Mouse (Mus musculus) heart, embryonic 13.5 days (tissue): Measurements from ENCODE around the gene Srsf9. TPM values are rescaled to one million over a fixed set of nuclear protein-coding genes. Genes with fewer than 3 reads are reported as not detected.

ENCODE experiments used
- ATAC-seq: fragments of 200-750 bp; cut with Nextera tagmentation; 2 replicates; pipeline ENCODE4 v1.8.0; 2017; ENCODE audit warnings: moderate TSS enrichment; ENCODE audit not compliant: insufficient number of reproducible peaks, low FRiP score, low TSS enrichment; ENCODE audit errors: extremely low read depth
- H3K27ac ChIP-seq: fragments of 300-500 bp; sonication (generic); replicated peaks from 2 replicates; pipeline ENCODE4 v1.5.1; 2015; ENCODE audit warnings: moderate library complexity, mild to moderate bottlenecking, inconsistent platforms
- H3K27me3 ChIP-seq: fragments of 300-500 bp; sonication (generic); replicated peaks from 2 replicates; pipeline ENCODE4 v1.6.1; 2015; ENCODE audit warnings: mild to moderate bottlenecking, inconsistent platforms
- H3K36me3 ChIP-seq: fragments of 300-500 bp; sonication (generic); 2 replicates; pipeline ENCODE4 v1.6.1; 2015; ENCODE audit warnings: mild to moderate bottlenecking, inconsistent platforms
- H3K4me1 ChIP-seq: fragments of 300-500 bp; sonication (generic); 2 replicates; pipeline ENCODE4 v1.6.1; 2015; ENCODE audit warnings: inconsistent platforms
- H3K4me2 ChIP-seq: fragments of 300-500 bp; sonication (generic); 2 replicates; pipeline ENCODE4 v1.6.1; 2015; ENCODE audit warnings: inconsistent platforms, mild to moderate bottlenecking, moderate library complexity
- H3K4me3 ChIP-seq: fragments of 300-500 bp; sonication (generic); 2 replicates; pipeline ENCODE4 v1.5.1; 2015; ENCODE audit warnings: moderate library complexity, mild to moderate bottlenecking, inconsistent platforms
- H3K9ac ChIP-seq: fragments of 300-500 bp; sonication (generic); 2 replicates; pipeline ENCODE4 v1.6.1; 2015; ENCODE audit warnings: inconsistent platforms, mild to moderate bottlenecking, moderate library complexity
- H3K9me3 ChIP-seq: fragments of 300-500 bp; sonication (generic); 2 replicates; pipeline ENCODE4 v1.6.1; 2016; ENCODE audit warnings: inconsistent platforms
- WGBS: fragments of 180-500 bp; shearing (Covaris S2); methylation state at CpG from one replicate; pipeline ENCODE4 v1.1.7; 2015; ENCODE audit warnings: mixed read lengths; 5-methylcytosine and 5-hydroxymethylcytosine counted together
- polyA plus RNA-seq: library from polyadenylated mRNA; unstranded; fragments of >200 nt; fragmentation: Nextera tagmentation; extraction: Ambion mirVana; gene quantifications from 2 replicates; pipeline ENCODE4 v1.2.1, GENCODE M21; 2015

Srsf9 gene
- polyA plus RNA-seq, result 112 and 115 TPM in 2 replicates

DNA sequence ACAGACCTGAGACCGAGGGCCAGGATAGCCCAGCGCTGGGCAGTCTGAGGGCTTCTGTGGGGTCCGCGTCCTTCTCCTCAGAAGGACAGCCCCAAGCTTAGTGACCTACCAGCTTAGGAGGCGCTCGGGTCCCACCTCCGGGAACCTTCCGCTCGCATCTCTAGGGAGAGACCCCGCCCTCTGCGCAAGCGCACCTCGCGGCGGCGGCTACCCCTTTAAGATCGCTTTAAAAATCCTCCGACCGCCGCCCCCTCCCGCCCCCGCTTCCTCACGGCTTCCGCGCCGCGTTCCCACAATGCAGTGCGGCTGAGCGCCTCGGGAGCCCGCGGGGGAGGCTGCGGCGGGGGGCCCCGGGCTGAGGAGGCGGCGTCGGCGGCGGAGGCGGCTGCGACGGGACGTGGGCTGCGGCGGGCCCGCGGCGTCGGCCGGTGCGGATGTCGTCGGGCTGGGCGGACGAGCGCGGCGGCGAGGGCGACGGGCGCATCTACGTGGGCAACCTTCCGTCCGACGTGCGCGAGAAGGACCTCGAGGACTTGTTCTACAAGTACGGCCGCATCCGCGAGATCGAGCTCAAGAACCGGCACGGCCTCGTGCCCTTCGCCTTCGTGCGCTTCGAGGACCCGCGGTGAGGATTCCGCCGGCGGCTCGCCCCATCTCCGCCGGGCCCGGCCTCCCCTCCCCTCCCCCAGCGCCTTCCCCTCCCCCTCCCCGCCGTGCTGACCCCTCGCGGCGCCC lies at the start of gene Srsf9:
Gene Srsf9, plus strand, starts transcription at position 303 of the 735 bp plus-strand sequence.
- H3K4me2 ChIP-seq, result peak within 1 kb of the TSS; percentile 91
- H3K27me3 ChIP-seq, result no peaks in the 10 kb centered on the region
- peaks cover 45% of the 10 kb centered on the region for H3K4me1 ChIP-seq
- WGBS, result under 1% methylated on average over 93 of the region's 97 CpGs
- H3K36me3 ChIP-seq, result peaks cover 29% of the 10 kb centered on the region
- H3K4me3 ChIP-seq, result peak within 1 kb of the TSS; percentile 99
- no peaks in the 10 kb centered on the region for H3K9me3 ChIP-seq
- peak within 1 kb of the TSS; percentile 98 for H3K9ac ChIP-seq
- H3K27ac ChIP-seq, result peak within 1 kb of the TSS; percentile 91
- ATAC-seq, result peak; percentile 85

DNA sequence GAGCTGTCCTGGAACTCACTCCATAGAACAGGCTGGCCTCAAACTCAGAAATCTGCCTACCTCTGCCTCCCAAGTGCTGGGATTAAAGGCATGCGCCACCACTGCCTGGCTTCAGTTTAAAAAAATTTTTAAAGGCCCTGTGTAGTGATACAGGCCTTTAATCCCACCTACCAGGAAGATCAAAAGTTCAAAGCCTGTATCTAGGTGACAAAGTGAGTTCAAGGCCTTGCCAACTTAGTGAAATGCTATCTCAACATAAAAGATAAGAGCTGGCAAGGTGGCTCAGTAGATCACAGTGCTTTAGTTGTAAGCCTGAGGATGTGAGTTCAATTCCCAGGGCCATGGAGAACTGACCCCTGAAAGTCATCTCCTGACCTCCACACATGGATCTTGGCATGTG lies 48.9 kb upstream of the Srsf9 start:
- Histone ChIP-seq H3K9ac (no peak overlapping the region), H3K27ac (0 out of 2 replicates have a peak overlapping the region, but pooled peaks have one; percentile 20), H3K36me3 (peaks cover under 1% of the 10 kb centered on the region; the same call in 1 of the 2 replicates), H3K27me3 (no peaks in the 10 kb centered on the region), H3K4me2 (no peak overlapping the region), H3K4me3 (no peak overlapping the region), H3K4me1 (peaks cover 15% of the 10 kb centered on the region), H3K9me3 (no peaks in the 10 kb centered on the region)
- no peak for ATAC-seq
- 53% methylated on average over 1 of the region's 1 CpGs for WGBS

DNA sequence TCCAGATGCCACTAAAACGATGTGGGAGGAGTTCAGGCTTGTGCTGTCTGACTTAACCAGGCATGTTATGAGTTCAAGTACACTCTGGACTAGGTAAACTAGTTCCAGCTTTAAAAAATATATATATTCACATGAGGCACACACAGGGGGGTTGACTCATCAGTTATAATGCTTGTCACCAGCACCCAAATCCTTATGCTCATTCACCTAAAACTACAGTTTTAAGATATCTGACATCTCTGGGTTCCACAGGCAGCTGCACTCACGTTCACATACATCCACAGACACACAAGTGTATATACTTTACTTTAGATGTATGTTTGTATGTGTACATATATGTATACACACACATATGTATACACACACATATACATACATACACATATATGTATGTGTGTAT lies 48.2 kb upstream of the Srsf9 start:
- H3K27me3 ChIP-seq, result no peaks in the 10 kb centered on the region
- no peak overlapping the region for H3K4me2 ChIP-seq
- 56% methylated on average over 2 of the region's 2 CpGs for WGBS
- no peak overlapping the region for H3K4me3 ChIP-seq
- peaks cover 8% of the 10 kb centered on the region for H3K36me3 ChIP-seq
- no peak overlapping the region for H3K9ac ChIP-seq
- no peak overlapping the region for H3K27ac ChIP-seq
- no peaks in the 10 kb centered on the region for H3K9me3 ChIP-seq
- ATAC-seq, result no peak
- peaks cover 8% of the 10 kb centered on the region for H3K4me1 ChIP-seq

DNA sequence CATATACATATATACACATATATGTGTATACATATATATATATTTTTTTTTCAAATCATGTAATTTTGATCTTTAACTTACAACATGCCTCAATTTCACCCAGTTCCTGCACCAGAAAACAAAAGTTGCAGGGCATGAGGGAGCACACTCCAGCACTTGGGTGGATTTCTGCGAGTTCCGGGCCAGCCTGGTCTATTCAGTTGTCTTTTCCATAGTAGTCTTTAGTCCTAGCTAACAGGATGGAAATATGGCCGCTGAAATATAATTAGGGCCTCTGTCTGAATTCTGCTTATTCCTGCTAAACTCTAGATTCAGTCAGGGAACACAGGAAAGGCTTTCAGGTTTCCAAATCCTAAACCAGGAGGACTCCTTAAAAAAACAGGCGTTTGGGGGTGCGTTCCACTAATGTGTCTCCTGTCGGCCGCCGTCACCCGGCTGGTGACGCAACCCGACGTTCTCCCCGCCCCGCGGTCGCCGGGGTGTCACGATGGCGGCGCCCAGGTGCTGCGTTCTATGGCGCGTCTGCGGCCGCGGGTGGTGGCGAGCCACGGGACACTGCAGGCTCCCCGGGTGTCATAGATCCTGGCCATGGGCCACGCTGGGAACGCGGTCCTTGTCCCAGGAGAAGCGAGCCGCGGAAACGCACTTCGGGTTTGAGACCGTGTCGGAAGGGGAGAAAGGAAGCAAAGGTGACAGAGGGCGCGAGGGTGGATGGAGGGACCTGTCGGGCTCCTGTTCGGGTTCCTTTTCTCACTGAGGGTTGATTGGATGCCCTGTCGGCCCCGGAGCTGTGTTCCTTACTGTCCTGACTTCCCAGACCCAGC lies 47.5 kb upstream of the Srsf9 start, which contains the start of gene Coq5:
Gene Coq5, plus strand, starts transcription at position 441 of the 824 bp plus-strand sequence.
- ATAC-seq, result peak; percentile 69; the same call in 1 of the 2 replicates
- 3% methylated on average over 45 of the region's 45 CpGs for WGBS
- Histone ChIP-seq H3K4me1 (peaks cover 8% of the 10 kb centered on the region), H3K36me3 (peaks cover 15% of the 10 kb centered on the region), H3K4me3 (peak within 1 kb of the TSS; percentile 99), H3K27me3 (no peaks in the 10 kb centered on the region), H3K9ac (peak within 1 kb of the TSS; percentile 95), H3K4me2 (peak within 1 kb of the TSS; percentile 94), H3K9me3 (no peaks in the 10 kb centered on the region), H3K27ac (peak within 1 kb of the TSS; percentile 71)

DNA sequence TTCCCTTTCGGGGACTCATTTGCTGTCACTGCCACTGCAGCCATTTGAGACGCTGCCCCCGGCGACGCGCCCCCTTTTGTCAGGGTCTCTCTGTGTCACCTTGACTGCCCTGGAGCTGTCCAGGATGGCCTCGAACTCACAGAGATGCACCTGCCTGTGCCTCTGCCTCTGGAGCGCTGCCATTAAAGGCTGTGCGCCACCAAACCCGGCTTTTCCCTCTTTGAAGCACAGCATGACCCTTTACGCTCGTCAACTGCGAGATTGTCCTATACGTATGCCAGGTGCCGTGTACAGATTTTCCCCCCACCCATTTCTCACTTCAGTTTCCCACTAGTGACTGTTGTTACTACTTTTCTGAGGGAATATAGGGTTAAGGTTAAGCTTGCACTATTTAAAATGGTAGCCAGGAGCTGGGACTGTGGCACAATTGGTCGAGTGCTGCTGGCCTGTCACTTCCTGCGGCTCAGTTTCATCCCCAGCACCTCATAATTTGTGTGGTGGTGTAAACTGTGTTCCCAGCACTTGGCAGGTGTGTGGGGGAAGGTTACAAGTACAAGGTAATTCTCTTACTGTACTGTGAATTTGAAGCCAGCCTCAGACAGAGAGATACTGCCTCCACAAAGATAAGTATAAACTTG lies 46.8 kb upstream of the Srsf9 start:
- peak overlapping the region; percentile 94 for H3K4me2 ChIP-seq
- peaks cover 22% of the 10 kb centered on the region for H3K36me3 ChIP-seq
- peak overlapping the region; percentile 99 for H3K4me3 ChIP-seq
- peak overlapping the region; percentile 95 for H3K9ac ChIP-seq
- ATAC-seq, result no peak
- peaks cover 8% of the 10 kb centered on the region for H3K4me1 ChIP-seq
- H3K27ac ChIP-seq, result peak overlapping the region; percentile 71
- no peaks in the 10 kb centered on the region for H3K9me3 ChIP-seq
- H3K27me3 ChIP-seq, result no peaks in the 10 kb centered on the region
- WGBS, result 7% methylated on average over 17 of the region's 17 CpGs

DNA sequence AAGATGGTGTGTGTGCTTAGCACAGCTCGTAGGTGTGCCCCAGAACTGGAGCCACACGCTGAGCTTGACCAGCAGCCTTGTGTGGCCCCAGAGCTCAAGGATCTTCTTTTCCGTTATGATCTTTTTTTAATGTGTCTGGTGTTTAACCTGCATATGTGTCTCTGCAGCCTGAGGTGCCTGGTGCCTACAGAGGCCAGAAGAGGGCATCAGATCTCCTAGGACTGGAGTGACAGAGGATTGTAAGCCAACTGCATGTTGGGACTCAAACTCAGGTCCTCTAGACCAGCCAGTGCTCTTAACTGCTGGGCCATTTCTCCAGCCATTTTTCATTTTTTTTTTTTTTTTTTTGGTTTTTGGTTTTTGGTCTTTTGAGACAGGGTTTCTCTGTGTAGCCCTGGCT lies 42.2 kb upstream of the Srsf9 start:
- H3K27ac ChIP-seq, result no peak overlapping the region
- H3K9me3 ChIP-seq, result no peaks in the 10 kb centered on the region
- H3K9ac ChIP-seq, result no peak overlapping the region
- no peaks in the 10 kb centered on the region for H3K27me3 ChIP-seq
- WGBS, result 85% methylated on average over 3 of the region's 3 CpGs
- peaks cover 14% of the 10 kb centered on the region for H3K4me1 ChIP-seq
- peaks cover 59% of the 10 kb centered on the region for H3K36me3 ChIP-seq
- no peak overlapping the region for H3K4me2 ChIP-seq
- no peak overlapping the region for H3K4me3 ChIP-seq
- no peak for ATAC-seq

DNA sequence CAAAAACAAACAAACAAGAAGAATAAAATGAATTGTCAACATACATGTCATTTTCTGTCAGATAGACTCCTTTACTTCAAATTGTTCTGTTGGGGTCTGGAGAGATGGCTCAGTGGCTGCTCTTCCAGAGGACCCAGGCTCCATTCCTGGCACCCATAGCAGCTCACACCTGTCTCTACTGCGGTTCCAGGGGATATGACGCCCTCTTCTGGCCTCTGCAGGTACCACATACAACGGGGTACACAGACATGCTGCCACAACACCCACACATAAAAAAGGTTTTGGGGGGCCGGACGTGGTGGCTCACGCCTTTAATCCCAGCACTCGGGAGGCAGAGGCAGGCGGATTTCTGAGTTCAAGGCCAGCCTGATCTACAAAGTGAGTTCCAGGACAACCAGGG lies 32.8 kb upstream of the Srsf9 start:
- 84% methylated on average over 8 of the region's 8 CpGs for WGBS
- Histone ChIP-seq H3K27me3 (no peaks in the 10 kb centered on the region), H3K9me3 (no peaks in the 10 kb centered on the region), H3K9ac (no peak overlapping the region), H3K4me1 (peaks cover 29% of the 10 kb centered on the region), H3K27ac (no peak overlapping the region), H3K4me3 (no peak overlapping the region), H3K36me3 (peaks cover 95% of the 10 kb centered on the region), H3K4me2 (no peak overlapping the region)
- no peak for ATAC-seq

DNA sequence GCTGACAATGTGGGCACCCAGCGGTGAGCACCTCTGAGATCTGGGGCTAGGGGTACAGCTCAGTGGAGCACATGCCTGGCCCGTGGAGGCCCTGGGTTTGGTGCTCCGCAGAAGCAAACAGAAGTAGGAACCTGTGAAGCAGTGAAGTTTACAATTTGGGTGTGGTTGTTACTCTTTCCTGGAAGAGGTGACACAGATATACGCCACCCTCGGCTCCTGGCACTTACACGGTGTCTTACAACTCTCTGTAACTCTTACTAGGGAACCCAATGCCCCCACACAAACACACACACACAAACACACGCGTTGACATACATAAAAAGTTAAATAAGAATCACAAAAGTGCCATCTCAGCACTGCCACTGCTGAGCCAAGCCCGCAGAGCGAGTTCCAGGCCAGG lies 30.6 kb upstream of the Srsf9 start:
- ATAC-seq, result no peak
- Histone ChIP-seq H3K27ac (0 out of 2 replicates have a peak overlapping the region, but pooled peaks have one; percentile 12), H3K9me3 (no peaks in the 10 kb centered on the region), H3K4me2 (no peak overlapping the region), H3K4me3 (no peak overlapping the region), H3K36me3 (peaks cover 79% of the 10 kb centered on the region), H3K27me3 (no peaks in the 10 kb centered on the region), H3K9ac (no peak overlapping the region), H3K4me1 (peaks cover 34% of the 10 kb centered on the region)
- WGBS, result 81% methylated on average over 10 of the region's 10 CpGs

DNA sequence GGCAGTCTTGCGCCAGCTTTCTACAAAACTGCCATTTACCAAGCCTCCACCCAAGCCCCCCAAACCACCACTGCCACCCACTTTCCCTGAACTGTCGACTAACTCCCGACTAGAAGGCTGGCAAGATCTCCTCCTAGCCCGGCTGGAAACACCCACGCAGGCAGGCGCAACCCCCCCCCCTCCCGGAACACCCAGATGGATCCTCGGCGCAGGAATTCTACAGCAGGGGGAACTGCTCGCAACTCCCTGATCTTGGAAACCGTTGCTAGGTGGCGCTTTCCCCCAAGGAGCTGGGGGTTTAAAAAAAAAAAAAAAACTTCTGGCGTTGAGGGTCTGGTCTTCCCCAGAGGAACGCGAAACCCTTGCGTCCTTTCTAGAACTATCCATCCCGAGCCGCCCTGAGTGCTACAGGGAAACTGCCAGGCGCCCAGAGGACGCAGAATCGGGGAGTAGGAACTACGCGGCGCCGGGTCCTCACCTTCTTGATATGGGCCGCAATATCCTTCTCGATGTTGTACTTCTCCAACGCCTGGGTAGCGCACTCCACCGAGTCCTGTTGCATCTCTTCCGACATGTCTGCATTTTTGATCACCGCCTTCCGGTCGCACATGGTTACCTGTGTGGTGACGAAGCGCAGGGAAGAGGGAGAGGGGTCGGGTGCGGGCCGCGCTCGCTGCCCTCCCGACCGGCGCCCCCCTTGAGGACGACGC lies 26.8 kb upstream of the Srsf9 start:
- Histone ChIP-seq H3K9me3 (no peaks in the 10 kb centered on the region), H3K4me3 (peak overlapping the region; percentile 73), H3K27ac (peak overlapping the region; percentile 92), H3K9ac (peak overlapping the region; percentile 90), H3K4me1 (peaks cover 39% of the 10 kb centered on the region), H3K4me2 (peak overlapping the region; percentile 79), H3K36me3 (peaks cover 43% of the 10 kb centered on the region), H3K27me3 (no peaks in the 10 kb centered on the region)
- WGBS, result under 1% methylated on average over 46 of the region's 46 CpGs
- ATAC-seq, result no peak

DNA sequence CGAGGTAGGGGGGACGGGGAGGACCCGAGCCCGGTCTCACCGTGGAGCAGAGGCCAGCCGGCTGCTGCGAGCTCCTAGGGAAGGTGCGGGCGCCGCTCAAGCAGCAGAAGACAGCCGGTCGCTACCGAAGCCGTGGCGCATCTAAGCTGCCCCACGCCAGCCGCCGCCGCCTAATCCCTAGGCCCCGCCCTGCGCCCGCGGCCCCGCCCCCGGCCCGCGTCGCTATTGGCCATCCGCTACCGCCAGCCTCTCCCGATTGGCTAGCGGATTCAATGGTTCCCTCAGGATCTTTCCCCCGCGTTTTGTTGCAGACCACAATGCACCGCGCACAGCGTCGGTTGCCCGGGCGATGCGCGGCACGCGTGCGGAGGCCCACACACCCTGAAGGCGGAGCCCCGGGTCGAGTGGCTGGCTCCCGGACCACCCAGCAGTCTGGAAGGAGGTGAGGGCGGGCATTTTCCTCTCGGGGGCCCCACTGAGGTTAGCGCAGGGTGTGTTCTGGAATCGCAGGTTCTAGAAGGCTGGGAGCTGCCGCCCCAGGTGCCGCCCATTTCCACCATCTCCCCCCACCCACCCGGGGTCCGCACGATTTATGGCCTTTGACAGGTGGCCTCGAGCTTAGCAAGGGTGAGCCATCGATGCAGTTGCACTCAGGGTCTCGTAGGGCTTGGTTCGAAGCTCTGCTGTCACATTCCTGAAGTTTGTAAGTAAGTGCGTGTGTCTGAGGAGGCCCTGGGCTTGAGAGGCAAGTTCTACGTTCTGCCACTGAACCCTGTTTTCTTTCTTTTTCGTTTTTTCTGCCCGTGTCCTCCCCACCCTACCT lies 26.0 kb upstream of the Srsf9 start, which contains the start of gene Dynll1:
Gene Dynll1, minus strand, starts transcription at position 208 of the 823 bp plus-strand sequence.
- peaks cover 39% of the 10 kb centered on the region for H3K4me1 ChIP-seq
- ATAC-seq, result peak; percentile 96
- H3K9me3 ChIP-seq, result no peaks in the 10 kb centered on the region
- H3K36me3 ChIP-seq, result peaks cover 35% of the 10 kb centered on the region
- H3K4me3 ChIP-seq, result peak within 1 kb of the TSS; percentile 73
- no peaks in the 10 kb centered on the region for H3K27me3 ChIP-seq
- H3K27ac ChIP-seq, result peak within 1 kb of the TSS; percentile 92
- peak within 1 kb of the TSS; percentile 90 for H3K9ac ChIP-seq
- under 1% methylated on average over 64 of the region's 66 CpGs for WGBS
- peak within 1 kb of the TSS; percentile 86 for H3K4me2 ChIP-seq
